26 mouse cellular contexts compared by ENCODE assay signal in the genomic region with DNA sequence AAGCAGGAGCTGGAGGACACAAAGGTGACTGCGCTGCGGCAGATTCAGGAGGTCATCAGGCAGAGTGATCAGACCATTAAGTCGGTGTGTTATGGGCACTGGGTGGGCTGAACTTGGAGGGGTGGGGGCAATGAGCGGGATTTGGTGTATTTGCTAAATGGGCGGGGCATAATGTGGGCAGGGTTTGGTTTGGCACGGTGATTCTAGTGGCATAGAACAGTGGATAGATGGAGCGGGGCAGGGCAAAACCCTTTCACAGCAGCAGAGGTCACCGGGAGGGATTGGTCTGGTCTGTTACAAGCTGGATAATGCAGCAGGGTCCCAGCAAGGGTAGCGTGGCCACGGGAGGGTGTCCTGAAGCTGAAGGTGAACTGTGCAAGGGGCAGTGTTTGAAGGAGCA. TPM values are rescaled to one million over a fixed set of nuclear protein-coding genes. Genes with fewer than 3 reads are reported as not detected.
DNase-seq lines count a peak whose midpoint lies in the region; ATAC-seq and TF ChIP-seq lines count a peak whose summit lies in the region.
"Had no signal": no experiment of that assay in that cellular context is flagged by ENCODE, and none has a peak within 500 bp of the region (broad histone marks: within the 10 kb centered on the region; RNA-seq: fewer than 3 reads in every experiment).

No protein-coding gene starts in this region.

- H3K27ac ChIP-seq in embryonic facial prominence, embryonic 11.5 days (replicated peaks; ENCODE audit: low read depth, low read length) = no peak overlapping the region
- H3K27ac ChIP-seq in embryonic facial prominence, embryonic 10.5 days (replicated peaks) = no peak overlapping the region
- H3K27ac ChIP-seq in liver, embryonic 13.5 days = 0 out of 2 replicates have a peak overlapping the region, but pooled peaks have one; percentile 59
- H3K27ac ChIP-seq in stomach, postnatal 0 days (replicated peaks) = no peak overlapping the region
- H3K27ac ChIP-seq: forebrain, embryonic 15.5 days; heart, adult 2 months; heart, embryonic 13.5 days; hindbrain, embryonic 14.5 days; midbrain, embryonic 12.5 days; neural tube, embryonic 12.5 days had no signal

- no peak overlapping the region for H3K9ac ChIP-seq in embryonic facial prominence, embryonic 11.5 days (replicated peaks; ENCODE audit: low read length)
- no peak overlapping the region for H3K9ac ChIP-seq in liver, embryonic 13.5 days
- H3K9ac ChIP-seq in stomach, postnatal 0 days (ENCODE audit: low read length) = no peak overlapping the region
- H3K9ac ChIP-seq: forebrain, embryonic 15.5 days; heart, embryonic 13.5 days; hindbrain, embryonic 14.5 days; midbrain, embryonic 12.5 days had no signal

- 0 out of 2 replicates have a peak, but pooled peaks have one; percentile 12 for ATAC-seq in embryonic facial prominence, embryonic 11.5 days (replicated peaks; ENCODE audit: insufficient number of reproducible peaks, low FRiP score, low TSS enrichment, low read depth)
- peak; percentile 7; the same call in 1 of the 2 replicates for ATAC-seq in liver, embryonic 13.5 days (ENCODE audit: low read depth)
- 0 out of 2 replicates have a peak, but pooled peaks have one; percentile 1 for ATAC-seq in stomach, postnatal 0 days (ENCODE audit: low FRiP score, low TSS enrichment)
- ATAC-seq in erythroid progenitor cell, adult 5-6 weeks (replicated peaks; ENCODE audit: low FRiP score, poor library complexity, severe bottlenecking) = no peak

- no peak overlapping the region for H3K4me3 ChIP-seq in embryonic facial prominence, embryonic 11.5 days (ENCODE audit: low read depth, low read length)
- H3K4me3 ChIP-seq in embryonic facial prominence, embryonic 10.5 days = no peak overlapping the region
- no peak overlapping the region for H3K4me3 ChIP-seq in liver, embryonic 13.5 days (replicated peaks)
- H3K4me3 ChIP-seq in E14TG2a.4 (replicated peaks; ENCODE audit: low read length) = peak overlapping the region; percentile 48
- no peak overlapping the region for H3K4me3 ChIP-seq in stomach, postnatal 0 days (ENCODE audit: low read depth, low read length)
- H3K4me3 ChIP-seq: forebrain, embryonic 15.5 days; gastrocnemius, adult 2 months; heart, adult 2 months; heart, embryonic 13.5 days; midbrain, embryonic 12.5 days; myocyte; neural tube, embryonic 12.5 days had no signal

- H3K9me3 ChIP-seq in embryonic facial prominence, embryonic 11.5 days (replicated peaks; ENCODE audit: control insufficient read depth, low read length) = no peaks in the 10 kb centered on the region
- no peaks in the 10 kb centered on the region for H3K9me3 ChIP-seq in embryonic facial prominence, embryonic 10.5 days
- no peaks in the 10 kb centered on the region for H3K9me3 ChIP-seq in liver, embryonic 13.5 days (replicated peaks)
- no peaks in the 10 kb centered on the region for H3K9me3 ChIP-seq in E14TG2a.4 (ENCODE audit: low read length)
- H3K9me3 ChIP-seq in stomach, postnatal 0 days (ENCODE audit: control insufficient read depth, low read length) = no peaks in the 10 kb centered on the region
- H3K9me3 ChIP-seq: forebrain, embryonic 15.5 days; heart, embryonic 13.5 days; midbrain, embryonic 12.5 days; neural tube, embryonic 12.5 days had no signal

- DNase-seq in embryonic facial prominence, embryonic 11.5 days (ENCODE audit: low spot score) = no peak
- DNase-seq in embryonic facial prominence, embryonic 10.5 days (ENCODE audit: low spot score) = no peak
- DNase-seq in liver, embryonic 13.5 days = no peak
- no peak for DNase-seq in liver
- DNase-seq in stomach, postnatal 0 days (ENCODE audit: low spot score) = no peak
- DNase-seq: adrenal gland, postnatal 25 days; cerebellum, adult 2 months; cerebellum, postnatal 14 days; gastrocnemius, adult 2 months; gastrocnemius, postnatal 36 days; heart, adult 2 months; heart, postnatal 10 days; kidney, adult 2 months; kidney, postnatal 10 days; layer of hippocampus, postnatal 36 days; lung, adult 18-20 months; right cerebral cortex, adult 18-20 months; right cerebral cortex, postnatal 4 days had no signal

- H3K4me2 ChIP-seq in embryonic facial prominence, embryonic 11.5 days (ENCODE audit: low read depth, low read length) = no peak overlapping the region
- H3K4me2 ChIP-seq in liver, embryonic 13.5 days = no peak overlapping the region
- H3K4me2 ChIP-seq in stomach, postnatal 0 days (replicated peaks; ENCODE audit: low read depth) = no peak overlapping the region
- H3K4me2 ChIP-seq: forebrain, embryonic 15.5 days; heart, embryonic 13.5 days; hindbrain, embryonic 14.5 days; midbrain, embryonic 12.5 days had no signal

- no peaks in the 10 kb centered on the region; the same call in 1 of the 2 replicates for H3K4me1 ChIP-seq in embryonic facial prominence, embryonic 11.5 days (ENCODE audit: control insufficient read depth, insufficient read depth, low read length)
- peaks cover 18% of the 10 kb centered on the region for H3K4me1 ChIP-seq in embryonic facial prominence, embryonic 10.5 days
- peaks cover 53% of the 10 kb centered on the region for H3K4me1 ChIP-seq in liver, embryonic 13.5 days (replicated peaks)
- H3K4me1 ChIP-seq in E14TG2a.4 (replicated peaks; ENCODE audit: low read depth, low read length) = peaks cover 94% of the 10 kb centered on the region
- H3K4me1 ChIP-seq in stomach, postnatal 0 days (replicated peaks; ENCODE audit: control insufficient read depth, insufficient read depth) = no peaks in the 10 kb centered on the region
- H3K4me1 ChIP-seq: forebrain, embryonic 15.5 days; midbrain, embryonic 12.5 days; neural tube, embryonic 12.5 days had no signal

- WGBS in embryonic facial prominence, embryonic 11.5 days = 79% methylated on average over 10 of the region's 10 CpGs
- WGBS in embryonic facial prominence, embryonic 10.5 days = 78% methylated on average over 10 of the region's 10 CpGs
- 70% methylated on average over 10 of the region's 10 CpGs for WGBS in liver, embryonic 13.5 days (ENCODE audit: insufficient replicate concordance)
- WGBS in stomach, postnatal 0 days = 65% methylated on average over 10 of the region's 10 CpGs

- no peak for TF ChIP-seq EP300 in stomach, postnatal 0 days (optimal IDR thresholded peaks at IDR 0.05)

- no peaks in the 10 kb centered on the region for H3K27me3 ChIP-seq in embryonic facial prominence, embryonic 11.5 days (ENCODE audit: control insufficient read depth, insufficient read depth, low read length)
- H3K27me3 ChIP-seq in embryonic facial prominence, embryonic 10.5 days (replicated peaks; ENCODE audit: low read depth, poor library complexity, severe bottlenecking) = peaks cover 3% of the 10 kb centered on the region; the same call in 1 of the 2 replicates
- H3K27me3 ChIP-seq in liver, embryonic 13.5 days = no peaks in the 10 kb centered on the region
- H3K27me3 ChIP-seq in E14TG2a.4 (ENCODE audit: insufficient read depth, low read length) = no peaks in the 10 kb centered on the region
- no peaks in the 10 kb centered on the region for H3K27me3 ChIP-seq in stomach, postnatal 0 days (ENCODE audit: control insufficient read depth, insufficient read depth, low read length)
- H3K27me3 ChIP-seq: forebrain, embryonic 15.5 days; heart, embryonic 13.5 days had no signal

- H3K36me3 ChIP-seq in embryonic facial prominence, embryonic 11.5 days (replicated peaks; ENCODE audit: control insufficient read depth, insufficient read depth, low read depth, low read length) = no peaks in the 10 kb centered on the region
- H3K36me3 ChIP-seq in embryonic facial prominence, embryonic 10.5 days (replicated peaks) = peaks cover 56% of the 10 kb centered on the region
- peaks cover 72% of the 10 kb centered on the region for H3K36me3 ChIP-seq in liver, embryonic 13.5 days
- H3K36me3 ChIP-seq in E14TG2a.4 (ENCODE audit: insufficient read depth, low read length) = peaks cover 37% of the 10 kb centered on the region
- H3K36me3 ChIP-seq in stomach, postnatal 0 days (ENCODE audit: control insufficient read depth, insufficient read depth, low read length) = no peaks in the 10 kb centered on the region
- H3K36me3 ChIP-seq: forebrain, embryonic 15.5 days; midbrain, embryonic 12.5 days; neural tube, embryonic 12.5 days had no signal

- no peak for TF ChIP-seq CTCF in E14TG2a.4 (conservative IDR thresholded peaks at IDR 0.05; ENCODE audit: low read length)
- TF ChIP-seq CTCF in stomach, postnatal 0 days (IDR thresholded peaks at IDR 0.05; ENCODE audit: low read depth) = no peak

RNA-seq across cellular contexts. Expression of gene Arhgap45, which starts 9.0 kb away (rescaled TPM):
- 5.2 and 6.7 TPM in 2 replicates for polyA plus RNA-seq in embryonic facial prominence, embryonic 11.5 days (2014; fragmentation: Nextera tagmentation; extraction: Ambion mirVana)
- polyA plus RNA-seq in embryonic facial prominence, embryonic 10.5 days (2016; fragmentation: Nextera tagmentation; extraction: Ambion mirVana) = 11.2 and 11.3 TPM in 2 replicates
- polyA plus RNA-seq in liver, embryonic 13.5 days (2015; fragmentation: Nextera tagmentation; extraction: Ambion mirVana) = 14.3 and 14.9 TPM in 2 replicates
- 2.0 TPM in 2 replicates for polyA plus RNA-seq in stomach, postnatal 0 days (2015; fragmentation: Nextera tagmentation; extraction: Ambion mirVana)
- 23.4 and 23.9 TPM in 2 replicates for total RNA-seq in erythroid progenitor cell, adult 5-6 weeks (2015; ENCODE audit: low replicate concordance)
- total RNA-seq in erythroid progenitor cell, adult 5-6 weeks (2017; ENCODE audit: low replicate concordance) = 16.0 and 28.8 TPM in 2 replicates

RNA-seq across cellular contexts. Expression of gene Polr2e, which starts 14.1 kb away (rescaled TPM):
- polyA plus RNA-seq in embryonic facial prominence, embryonic 11.5 days (2014; fragmentation: Nextera tagmentation; extraction: Ambion mirVana) = 266 and 287 TPM in 2 replicates
- polyA plus RNA-seq in embryonic facial prominence, embryonic 10.5 days (2016; fragmentation: Nextera tagmentation; extraction: Ambion mirVana) = 312 and 316 TPM in 2 replicates
- 120 and 122 TPM in 2 replicates for polyA plus RNA-seq in liver, embryonic 13.5 days (2015; fragmentation: Nextera tagmentation; extraction: Ambion mirVana)
- 121 and 122 TPM in 2 replicates for polyA plus RNA-seq in stomach, postnatal 0 days (2015; fragmentation: Nextera tagmentation; extraction: Ambion mirVana)
- total RNA-seq in erythroid progenitor cell, adult 5-6 weeks (2015; ENCODE audit: low replicate concordance) = 18.4 and 20.5 TPM in 2 replicates
- 14.6 and 28.4 TPM in 2 replicates for total RNA-seq in erythroid progenitor cell, adult 5-6 weeks (2017; ENCODE audit: low replicate concordance)

RNA-seq across cellular contexts. Expression of gene Gpx4, which starts 21.5 kb away (rescaled TPM):
- 515 and 565 TPM in 2 replicates for polyA plus RNA-seq in embryonic facial prominence, embryonic 11.5 days (2014; fragmentation: Nextera tagmentation; extraction: Ambion mirVana)
- 618 and 672 TPM in 2 replicates for polyA plus RNA-seq in embryonic facial prominence, embryonic 10.5 days (2016; fragmentation: Nextera tagmentation; extraction: Ambion mirVana)
- polyA plus RNA-seq in liver, embryonic 13.5 days (2015; fragmentation: Nextera tagmentation; extraction: Ambion mirVana) = 677 TPM in 2 replicates
- polyA plus RNA-seq in stomach, postnatal 0 days (2015; fragmentation: Nextera tagmentation; extraction: Ambion mirVana) = 435 and 445 TPM in 2 replicates
- 371 and 490 TPM in 2 replicates for total RNA-seq in erythroid progenitor cell, adult 5-6 weeks (2015; ENCODE audit: low replicate concordance)
- total RNA-seq in erythroid progenitor cell, adult 5-6 weeks (2017; ENCODE audit: low replicate concordance) = 239 and 372 TPM in 2 replicates

RNA-seq across cellular contexts. Expression of gene Abca7, which starts 29.2 kb away (rescaled TPM):
- 0.98 and 1.3 TPM in 2 replicates for polyA plus RNA-seq in embryonic facial prominence, embryonic 11.5 days (2014; fragmentation: Nextera tagmentation; extraction: Ambion mirVana)
- 2.9 and 3.2 TPM in 2 replicates for polyA plus RNA-seq in embryonic facial prominence, embryonic 10.5 days (2016; fragmentation: Nextera tagmentation; extraction: Ambion mirVana)
- 6.3 and 7.4 TPM in 2 replicates for polyA plus RNA-seq in liver, embryonic 13.5 days (2015; fragmentation: Nextera tagmentation; extraction: Ambion mirVana)
- 2.6 and 3.2 TPM in 2 replicates for polyA plus RNA-seq in stomach, postnatal 0 days (2015; fragmentation: Nextera tagmentation; extraction: Ambion mirVana)
- total RNA-seq in erythroid progenitor cell, adult 5-6 weeks (2015; ENCODE audit: low replicate concordance) = 44.0 and 58.4 TPM in 2 replicates
- 58.6 and 71.8 TPM in 2 replicates for total RNA-seq in erythroid progenitor cell, adult 5-6 weeks (2017; ENCODE audit: low replicate concordance)

RNA-seq across cellular contexts. Expression of gene Cnn2, which starts 37.1 kb away (rescaled TPM):
- polyA plus RNA-seq in embryonic facial prominence, embryonic 11.5 days (2014; fragmentation: Nextera tagmentation; extraction: Ambion mirVana) = 255 and 271 TPM in 2 replicates
- 234 and 253 TPM in 2 replicates for polyA plus RNA-seq in embryonic facial prominence, embryonic 10.5 days (2016; fragmentation: Nextera tagmentation; extraction: Ambion mirVana)
- 45.8 and 49.6 TPM in 2 replicates for polyA plus RNA-seq in liver, embryonic 13.5 days (2015; fragmentation: Nextera tagmentation; extraction: Ambion mirVana)
- 236 and 245 TPM in 2 replicates for polyA plus RNA-seq in stomach, postnatal 0 days (2015; fragmentation: Nextera tagmentation; extraction: Ambion mirVana)
- total RNA-seq in erythroid progenitor cell, adult 5-6 weeks (2015; ENCODE audit: low replicate concordance) = 20.1 and 39.6 TPM in 2 replicates
- 18.2 and 26.3 TPM in 2 replicates for total RNA-seq in erythroid progenitor cell, adult 5-6 weeks (2017; ENCODE audit: low replicate concordance)
